Mouse (Mus musculus) thymus, adult 2 months (tissue): Measurements from ENCODE around the gene Cers1. TPM values are rescaled to one million over a fixed set of nuclear protein-coding genes. Genes with fewer than 3 reads are reported as not detected.

Experiments
- DNase-seq: peaks from one replicate; pipeline ENCODE4 v3.0.0; 2021
- H3K27ac ChIP-seq: fragments of 200-500 bp; 2 replicates; pipeline ENCODE4 v1.5.1; 2012; ENCODE audit warnings: low read length, control low read depth; ENCODE audit not compliant: control insufficient read depth, insufficient read depth
- H3K27me3 ChIP-seq: fragments of 200-500 bp; 2 replicates; pipeline ENCODE4 v1.6.1; 2012; ENCODE audit warnings: mild to moderate bottlenecking, low read length, moderate library complexity, mixed read lengths; ENCODE audit not compliant: control insufficient read depth, insufficient read depth
- H3K36me3 ChIP-seq: fragments of 200-500 bp; 2 replicates; pipeline ENCODE4 v1.6.1; 2012; ENCODE audit warnings: mild to moderate bottlenecking, low read length, moderate library complexity; ENCODE audit not compliant: control insufficient read depth, insufficient read depth
- H3K4me1 ChIP-seq: fragments of 200-500 bp; replicated peaks from 2 replicates; pipeline ENCODE4 v1.6.1; 2012; ENCODE audit warnings: low read length; ENCODE audit not compliant: control insufficient read depth, insufficient read depth
- H3K4me3 ChIP-seq: fragments of 200-500 bp; 2 replicates; pipeline ENCODE4 v1.5.1; 2012; ENCODE audit warnings: mild to moderate bottlenecking, low read length, control low read depth, moderate library complexity; ENCODE audit not compliant: control insufficient read depth, insufficient read depth
- CTCF ChIP-seq: fragments of 200-500 bp; IDR thresholded peaks from 2 replicates; pipeline ENCODE4 v1.5.1; 2012; ENCODE audit warnings: mild to moderate bottlenecking, control low read depth, low read length, moderate library complexity, borderline replicate concordance; ENCODE audit not compliant: control insufficient read depth, poor library complexity, insufficient read depth; ENCODE audit errors: extremely low read depth
- POLR2A ChIP-seq: fragments of 200-500 bp; IDR thresholded peaks from 2 replicates; pipeline ENCODE4 v1.6.1; 2012; ENCODE audit warnings: mild to moderate bottlenecking, low read length, control low read depth, moderate library complexity; ENCODE audit not compliant: control insufficient read depth, poor library complexity, insufficient read depth; ENCODE audit errors: extremely low read depth
- WGBS: fragments of 180-500 bp; shearing (Covaris S2); methylation state at CpG from one replicate; pipeline ENCODE4 v1.1.7; 2018; 5-methylcytosine and 5-hydroxymethylcytosine counted together
- polyA plus RNA-seq: library from polyadenylated mRNA; depleted of rRNA; stranded (reverse); fragments of >200 nt; gene quantifications from 2 replicates; pipeline ENCODE4 v1.2.3, GENCODE M21; 2012

Cers1 gene
- polyA plus RNA-seq, 1 experiment = 0.61 TPM

DNA sequence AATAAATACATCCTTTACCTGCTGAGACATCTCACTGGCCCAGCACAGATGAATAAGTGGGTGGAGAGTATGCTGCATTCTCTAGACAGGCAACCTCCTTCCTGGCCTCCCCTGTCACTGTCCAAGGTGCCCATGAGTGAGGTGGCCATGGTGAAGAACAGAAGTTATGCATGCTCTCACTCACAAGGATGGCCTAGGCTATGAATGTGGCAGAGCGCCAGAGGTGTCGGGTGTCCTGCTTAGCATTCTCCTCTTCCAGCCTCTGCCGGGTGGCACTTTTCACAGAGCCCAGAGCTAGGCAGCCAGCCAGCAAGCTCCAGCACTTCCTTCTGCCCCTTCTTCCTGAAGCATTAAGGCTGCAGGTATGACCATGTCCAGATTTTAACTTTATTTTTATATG lies 43.8 kb downstream of the Cers1 start:
- TF ChIP-seq POLR2A = no peak
- TF ChIP-seq CTCF = no peak
- 91% methylated on average over 3 of the region's 3 CpGs for WGBS
- Histone ChIP-seq H3K27me3 (no peaks in the 10 kb centered on the region), H3K4me3 (no peak overlapping the region), H3K27ac (no peak overlapping the region), H3K4me1 (no peaks in the 10 kb centered on the region), H3K36me3 (no peaks in the 10 kb centered on the region)
- no peak for DNase-seq

GRCm38 (mm10) chr8:70360769-70361168 lies 45.2 kb downstream of the Cers1 start:
- TF ChIP-seq CTCF (0 out of 2 replicates have a peak, but pooled peaks have one; percentile 12), POLR2A (no peak)
- H3K27ac ChIP-seq = no peak overlapping the region
- H3K36me3 ChIP-seq = no peaks in the 10 kb centered on the region
- H3K4me3 ChIP-seq = no peak overlapping the region
- peak; percentile 22 for DNase-seq
- H3K27me3 ChIP-seq = no peaks in the 10 kb centered on the region
- 72% methylated on average over 4 of the region's 4 CpGs for WGBS
- no peaks in the 10 kb centered on the region for H3K4me1 ChIP-seq

DNA sequence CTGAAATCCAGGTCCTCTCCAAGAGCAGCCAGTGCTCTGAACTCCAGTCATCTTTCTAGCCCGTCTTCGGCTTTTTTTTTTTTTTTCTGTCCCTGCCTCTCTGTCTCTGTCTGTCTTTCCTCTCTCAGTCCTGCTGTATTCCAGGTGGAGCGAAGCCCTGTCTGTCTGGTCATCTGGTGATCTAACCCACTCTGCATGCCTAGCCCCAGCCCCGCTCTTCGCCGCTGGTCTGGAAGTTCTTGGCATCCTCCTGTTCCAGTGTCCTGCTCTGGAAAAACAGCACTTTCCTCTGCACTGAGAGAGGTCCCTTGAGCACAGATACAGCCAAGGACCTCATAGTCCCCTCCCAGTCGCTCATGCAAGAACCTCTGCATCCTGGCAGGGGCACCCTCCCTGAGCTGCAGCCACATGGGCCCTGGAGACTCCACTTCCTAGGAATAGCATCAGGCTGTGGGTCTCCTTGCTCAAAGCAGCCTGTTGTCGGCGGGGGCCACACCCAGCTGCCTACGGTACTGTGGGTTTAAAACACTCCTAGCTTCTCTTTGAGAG lies 46.0 kb downstream of the Cers1 start:
- Histone ChIP-seq H3K4me1 (no peaks in the 10 kb centered on the region), H3K27ac (no peak overlapping the region), H3K36me3 (no peaks in the 10 kb centered on the region), H3K4me3 (no peak overlapping the region), H3K27me3 (no peaks in the 10 kb centered on the region)
- TF ChIP-seq POLR2A (no peak), CTCF (no peak)
- 88% methylated on average over 10 of the region's 10 CpGs for WGBS
- no peak for DNase-seq

DNA sequence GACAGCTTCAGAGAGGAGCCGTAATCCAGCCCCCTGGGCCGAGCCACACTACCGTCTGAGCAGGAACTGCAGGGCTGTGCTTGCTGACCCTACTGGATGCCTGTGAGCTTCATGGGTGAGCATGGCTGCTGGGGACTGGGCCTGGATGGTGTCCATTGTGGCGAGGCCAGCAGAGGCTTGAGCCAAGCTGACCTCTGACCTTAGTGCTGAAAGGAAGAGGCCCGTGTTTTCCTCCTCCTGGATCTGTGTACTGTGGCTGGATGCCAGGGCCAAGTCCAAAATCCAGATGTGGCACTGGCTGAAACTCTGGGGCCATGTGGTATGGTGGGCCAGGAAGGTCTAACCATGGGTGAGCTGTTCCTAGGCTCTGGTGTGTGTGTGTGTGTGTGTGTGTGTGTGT lies 48.5 kb downstream of the Cers1 start:
- TF ChIP-seq POLR2A (no peak), CTCF (no peak)
- no peaks in the 10 kb centered on the region for H3K4me1 ChIP-seq
- no peaks in the 10 kb centered on the region for H3K36me3 ChIP-seq
- no peak for DNase-seq
- 88% methylated on average over 5 of the region's 5 CpGs for WGBS
- H3K27me3 ChIP-seq = no peaks in the 10 kb centered on the region
- no peak overlapping the region for H3K4me3 ChIP-seq
- H3K27ac ChIP-seq = no peak overlapping the region

DNA sequence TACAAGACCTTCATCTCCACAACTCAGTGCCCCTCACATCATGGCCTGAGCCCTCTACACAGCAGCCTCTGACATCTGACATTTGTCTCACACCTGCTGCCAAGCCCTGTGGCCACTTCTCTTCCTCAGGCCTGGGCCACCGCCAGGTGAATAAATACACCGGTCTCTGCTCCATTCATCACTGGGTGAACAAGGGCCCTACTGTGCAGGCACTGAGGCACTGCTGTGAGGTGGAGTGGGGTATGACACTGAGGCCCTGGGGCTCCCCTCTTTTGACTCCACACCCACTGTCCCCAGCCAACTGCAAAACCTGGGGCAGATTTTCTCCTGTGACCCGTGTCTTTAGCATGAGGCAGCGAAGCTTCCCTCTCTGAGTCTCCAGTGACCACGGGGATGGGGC lies 51.0 kb downstream of the Cers1 start:
- 84% methylated on average over 5 of the region's 5 CpGs for WGBS
- no peak overlapping the region for H3K4me3 ChIP-seq
- no peaks in the 10 kb centered on the region for H3K36me3 ChIP-seq
- H3K4me1 ChIP-seq = no peaks in the 10 kb centered on the region
- no peak for TF ChIP-seq POLR2A
- TF ChIP-seq CTCF = no peak
- H3K27me3 ChIP-seq = no peaks in the 10 kb centered on the region
- H3K27ac ChIP-seq = no peak overlapping the region
- DNase-seq = no peak

DNA sequence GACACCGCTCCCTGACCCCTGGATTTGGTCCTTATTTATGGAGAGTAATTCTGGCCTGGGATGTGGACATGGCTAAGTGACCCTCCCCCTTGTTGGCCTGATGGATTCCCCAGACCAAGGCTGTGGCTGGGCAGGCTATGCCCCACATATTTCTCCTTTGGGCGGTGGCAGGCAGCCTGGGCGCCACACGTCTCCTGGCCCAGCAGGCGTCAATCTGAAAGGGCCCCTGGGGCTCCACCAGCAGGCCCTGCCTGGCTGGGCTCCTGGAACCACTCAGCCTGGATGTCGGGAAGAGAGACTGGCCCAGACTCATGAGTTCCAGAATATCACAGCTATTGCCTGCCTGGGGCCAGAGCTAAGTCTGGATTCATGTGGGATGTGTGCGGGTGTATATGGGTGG lies 54.9 kb downstream of the Cers1 start:
- WGBS = 98% methylated on average over 7 of the region's 7 CpGs
- TF ChIP-seq POLR2A (no peak), CTCF (no peak)
- Histone ChIP-seq H3K4me1 (peaks cover 18% of the 10 kb centered on the region), H3K27ac (no peak overlapping the region), H3K27me3 (peaks cover 28% of the 10 kb centered on the region), H3K36me3 (no peaks in the 10 kb centered on the region), H3K4me3 (no peak overlapping the region)
- no peak for DNase-seq

DNA sequence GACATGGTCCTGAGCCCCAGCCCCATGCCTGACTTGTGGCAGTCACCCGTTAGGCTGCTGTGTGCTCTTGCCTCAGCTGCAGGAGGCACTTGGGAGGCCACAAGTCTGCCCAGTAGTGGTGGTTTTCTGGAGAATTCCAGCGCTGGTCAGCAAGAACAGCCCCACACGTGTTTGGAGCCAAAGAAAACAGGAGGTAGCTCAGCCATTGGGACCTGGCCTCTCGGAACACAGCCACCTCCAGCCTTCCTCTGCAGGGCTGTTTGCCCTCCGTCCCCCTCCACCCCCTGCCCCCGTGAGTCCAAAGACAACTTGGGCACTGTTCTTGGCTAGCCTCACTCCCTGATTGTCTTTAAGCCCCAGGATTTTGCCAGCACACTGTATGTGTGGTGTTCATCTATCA lies 56.4 kb downstream of the Cers1 start:
- DNase-seq = no peak
- TF ChIP-seq CTCF (no peak), POLR2A (no peak)
- H3K4me1 ChIP-seq = peaks cover 30% of the 10 kb centered on the region
- H3K27me3 ChIP-seq = peaks cover 43% of the 10 kb centered on the region
- WGBS = 84% methylated on average over 6 of the region's 6 CpGs
- no peak overlapping the region for H3K27ac ChIP-seq
- H3K4me3 ChIP-seq = no peak overlapping the region
- H3K36me3 ChIP-seq = no peaks in the 10 kb centered on the region
